Mouse (Mus musculus) MEL (cell line): ENCODE measurements around the gene Fcf1. TPM values are rescaled to one million over a fixed set of nuclear protein-coding genes. Genes with fewer than 3 reads are reported as not detected.

Source experiments
- DNase-seq: peaks from one replicate; pipeline ENCODE4 v3.0.0; 2011; ENCODE audit warnings: low read depth, low spot score
- H3K27ac ChIP-seq: 2 replicates; pipeline ENCODE4 v1.5.1; 2012; ENCODE audit warnings: low read depth, mild to moderate bottlenecking, control low read depth, low read length, moderate library complexity; ENCODE audit not compliant: control insufficient read depth
- H3K27me3 ChIP-seq, 2 experiments: fragments of 150-350 bp in 1 of 2; sonication (generic) in 1 of 2; 2 replicates each; pipeline ENCODE4 v1.6.1; 2012; ENCODE audit warnings: low read length in 2 of 2, mild to moderate bottlenecking in 2 of 2, improper control_type of control experiment in 1 of 2, moderate library complexity in 1 of 2; ENCODE audit not compliant: insufficient read depth in 2 of 2, control insufficient read depth in 1 of 2
- H3K36me3 ChIP-seq, 2 experiments: 2 replicates each; pipeline ENCODE4 v1.6.1; 2012 to 2014; ENCODE audit warnings: low read length in 2 of 2, improper control_type of control experiment in 1 of 2, inconsistent platforms in 1 of 2, mild to moderate bottlenecking in 1 of 2; ENCODE audit not compliant: insufficient read depth in 2 of 2, control insufficient read depth in 1 of 2
- H3K4me1 ChIP-seq, 2 experiments: fragments of 150-350 bp in 1 of 2; sonication (generic) in 1 of 2; 2 replicates each; pipeline ENCODE4 v1.6.1; 2012; ENCODE audit warnings: low read length in 2 of 2, improper control_type of control experiment in 1 of 2, mild to moderate bottlenecking in 1 of 2; ENCODE audit not compliant: insufficient read depth in 2 of 2, control insufficient read depth in 1 of 2
- H3K4me3 ChIP-seq, 2 experiments: fragments of 150-350 bp in 1 of 2; sonication (generic) in 1 of 2; 2 replicates each; pipeline ENCODE4 v1.5.1; 2012; ENCODE audit warnings: low read depth in 2 of 2, low read length in 2 of 2, mild to moderate bottlenecking in 2 of 2, moderate library complexity in 2 of 2, control low read depth in 1 of 2, improper control_type of control experiment in 1 of 2; ENCODE audit not compliant: control insufficient read depth in 1 of 2, insufficient read depth in 1 of 2
- H3K79me2 ChIP-seq: 2 replicates; pipeline ENCODE4 v1.6.1; 2012; ENCODE audit warnings: mild to moderate bottlenecking, low read length, moderate library complexity; ENCODE audit not compliant: control insufficient read depth, poor library complexity, insufficient read depth
- H3K9ac ChIP-seq: 2 replicates; pipeline ENCODE4 v1.6.1; 2012; ENCODE audit warnings: low read depth, mild to moderate bottlenecking, control low read depth, low read length, moderate library complexity; ENCODE audit not compliant: control insufficient read depth, poor library complexity, severe bottlenecking
- H3K9me3 ChIP-seq: fragments of 150-350 bp; sonication (generic); replicated peaks from 2 replicates; pipeline ENCODE4 v1.6.1; 2012; ENCODE audit warnings: mild to moderate bottlenecking, low read length, improper control_type of control experiment, moderate library complexity; ENCODE audit not compliant: insufficient read depth
- CHD1 ChIP-seq: IDR thresholded peaks from 2 replicates; pipeline ENCODE4 v1.6.1; 2012; ENCODE audit warnings: low read depth, mild to moderate bottlenecking, inconsistent platforms, low read length, improper control_type of control experiment
- CHD2 ChIP-seq: IDR thresholded peaks from 2 replicates; pipeline ENCODE4 v1.6.1; 2011; ENCODE audit warnings: low read length, improper control_type of control experiment
- ELF1 ChIP-seq: IDR thresholded peaks from 2 replicates; pipeline ENCODE4 v1.6.1; 2014; ENCODE audit warnings: low read depth, mild to moderate bottlenecking, inconsistent platforms, low read length, improper control_type of control experiment, moderate library complexity
- EP300 ChIP-seq, 2 experiments: IDR thresholded peaks; 2 replicates each; pipeline ENCODE4 v1.6.1; 2011; ENCODE audit warnings: improper control_type of control experiment in 2 of 2, low read length in 2 of 2, low read depth in 1 of 2, mild to moderate bottlenecking in 1 of 2
- ETS1 ChIP-seq: IDR thresholded peaks from 2 replicates; pipeline ENCODE4 v1.6.1; 2012; ENCODE audit warnings: low read depth, mild to moderate bottlenecking, inconsistent platforms, low read length, improper control_type of control experiment, moderate library complexity
- GABPA ChIP-seq: IDR thresholded peaks from 2 replicates; pipeline ENCODE4 v1.6.1; 2012; ENCODE audit warnings: low read depth, mild to moderate bottlenecking, inconsistent platforms, low read length, improper control_type of control experiment, moderate library complexity
- HCFC1 ChIP-seq: IDR thresholded peaks from 2 replicates; pipeline ENCODE4 v1.6.1; 2012; ENCODE audit warnings: low read depth, mild to moderate bottlenecking, inconsistent platforms, low read length, improper control_type of control experiment, moderate library complexity
- JUND ChIP-seq: IDR thresholded peaks from 2 replicates; pipeline ENCODE4 v1.6.1; 2011; ENCODE audit warnings: low read depth, mild to moderate bottlenecking, improper control_type of control experiment, low read length
- KAT2A ChIP-seq: conservative IDR thresholded peaks from 2 replicates; pipeline ENCODE4 v1.6.1; 2012; ENCODE audit warnings: low read depth, low read length, improper control_type of control experiment, inconsistent platforms
- MAX ChIP-seq: IDR thresholded peaks from 2 replicates; pipeline ENCODE4 v1.6.1; 2011; ENCODE audit warnings: low read length, improper control_type of control experiment
- MAZ ChIP-seq: IDR thresholded peaks from 2 replicates; pipeline ENCODE4 v1.6.1; 2012; ENCODE audit warnings: low read depth, mild to moderate bottlenecking, inconsistent platforms, low read length, improper control_type of control experiment
- MXI1 ChIP-seq: IDR thresholded peaks from 2 replicates; pipeline ENCODE4 v1.6.1; 2011; ENCODE audit warnings: mild to moderate bottlenecking, low read depth, low read length, improper control_type of control experiment
- MYB ChIP-seq: IDR thresholded peaks from 2 replicates; pipeline ENCODE4 v1.6.1; 2011; ENCODE audit warnings: mild to moderate bottlenecking, low read depth, low read length, improper control_type of control experiment
- NELFE ChIP-seq: IDR thresholded peaks from 2 replicates; pipeline ENCODE4 v1.6.1; 2011; ENCODE audit warnings: low read depth, low read length, improper control_type of control experiment
- POLR2A ChIP-seq, 2 experiments: IDR thresholded peaks; 2 replicates each; pipeline ENCODE4 v1.6.1; 2011 to 2012; ENCODE audit warnings: low read length in 2 of 2, mild to moderate bottlenecking in 2 of 2, control low read depth in 1 of 2, improper control_type of control experiment in 1 of 2, low read depth in 1 of 2, moderate library complexity in 1 of 2; ENCODE audit not compliant: control insufficient read depth in 1 of 2, insufficient read depth in 1 of 2, poor library complexity in 1 of 2
- POLR2AphosphoS5 ChIP-seq: IDR thresholded peaks from 2 replicates; pipeline ENCODE4 v1.6.1; 2012; ENCODE audit warnings: low read depth, borderline replicate concordance, mild to moderate bottlenecking, inconsistent platforms, low read length, moderate library complexity, mixed read lengths
- RAD21 ChIP-seq: IDR thresholded peaks from 2 replicates; pipeline ENCODE4 v1.6.1; 2011; ENCODE audit warnings: mild to moderate bottlenecking, low read depth, low read length, improper control_type of control experiment
- TBP ChIP-seq: IDR thresholded peaks from 2 replicates; pipeline ENCODE4 v1.8.0; 2011; ENCODE audit warnings: low read depth, low read length, improper control_type of control experiment
- TCF12 ChIP-seq: IDR thresholded peaks from 2 replicates; pipeline ENCODE4 v1.6.1; 2014; ENCODE audit warnings: low read depth, mild to moderate bottlenecking, inconsistent platforms, low read length, improper control_type of control experiment, moderate library complexity
- USF1 ChIP-seq: IDR thresholded peaks from 2 replicates; pipeline ENCODE4 v1.6.1; 2014; ENCODE audit warnings: low read depth, mild to moderate bottlenecking, inconsistent platforms, low read length, improper control_type of control experiment, moderate library complexity
- ZKSCAN1 ChIP-seq: IDR thresholded peaks from 2 replicates; pipeline ENCODE4 v1.6.1; 2012; ENCODE audit warnings: low read depth, mild to moderate bottlenecking, inconsistent platforms, low read length, improper control_type of control experiment, moderate library complexity
- ZMIZ1 ChIP-seq: IDR thresholded peaks from 2 replicates; pipeline ENCODE4 v1.6.1; 2012; ENCODE audit warnings: low read depth, mild to moderate bottlenecking, inconsistent platforms, low read length, improper control_type of control experiment, moderate library complexity
- ZNF384 ChIP-seq: IDR thresholded peaks from 2 replicates; pipeline ENCODE4 v1.6.1; 2012; ENCODE audit warnings: low read depth, mild to moderate bottlenecking, inconsistent platforms, low read length, improper control_type of control experiment
- polyA plus RNA-seq, 2 experiments: library from polyadenylated mRNA; stranded (reverse) in 1 of 2; unstranded in 1 of 2; fragments of >175 nt in 1 of 2; fragments of >200 nt in 1 of 2; gene quantifications; 2 replicates each; pipeline versions ENCODE4 v1.2.1 to v1.2.4; 2012; ENCODE audit warnings: low replicate concordance in 2 of 2, low read depth in 1 of 2; ENCODE audit not compliant: insufficient read length in 2 of 2, insufficient read depth in 1 of 2, missing spikeins in 1 of 2
- total RNA-seq: library from RNA; depleted of rRNA; stranded (reverse); fragments of 300-350 nt; gene quantifications from 2 replicates; pipeline ENCODE4 v1.2.3, GENCODE M21; 2012

Fcf1 gene
- total and polyA plus RNA-seq, 3 experiments = 172 to 250 TPM; not detected in 1

- no peak overlapping the region for H3K4me3 ChIP-seq
- no peaks in the 10 kb centered on the region for H3K79me2 ChIP-seq
- H3K36me3 ChIP-seq = peaks cover 17 to 34% of the 10 kb centered on the region in 2 experiments
- H3K9ac ChIP-seq = no peak overlapping the region
- TF ChIP-seq NELFE = no peak
- TF ChIP-seq POLR2A (IDR thresholded peaks at IDR 0.05; ENCODE audit: control insufficient read depth in 1 of 2, insufficient read depth in 1 of 2, low read depth in 1 of 2, low read length in 2 of 2, poor library complexity in 1 of 2) = no peak
- TF ChIP-seq JUND = no peak
- TF ChIP-seq MAX = no peak
- no peak for TF ChIP-seq TBP
- TF ChIP-seq ELF1 = no peak
- no peak for TF ChIP-seq ETS1
- no peak for TF ChIP-seq EP300 (IDR thresholded peaks at IDR 0.05; ENCODE audit: low read depth in 1 of 2, low read length in 2 of 2)
- no peak for TF ChIP-seq ZKSCAN1
- TF ChIP-seq MXI1 = no peak
- no peak for TF ChIP-seq CHD2
- TF ChIP-seq POLR2AphosphoS5 = no peak
- TF ChIP-seq MAZ = no peak
- TF ChIP-seq KAT2A = no peak
- no peak for DNase-seq
- H3K27me3 ChIP-seq = no peaks in the 10 kb centered on the region
- H3K27ac ChIP-seq = no peak overlapping the region
- H3K9me3 ChIP-seq = no peaks in the 10 kb centered on the region
- H3K4me1 ChIP-seq = peaks cover 17 to 26% of the 10 kb centered on the region in 2 experiments
These were observed 31.6 kb upstream of the Fcf1 start for GRCm38 (mm10) chr12:84939117-84939516.

DNA sequence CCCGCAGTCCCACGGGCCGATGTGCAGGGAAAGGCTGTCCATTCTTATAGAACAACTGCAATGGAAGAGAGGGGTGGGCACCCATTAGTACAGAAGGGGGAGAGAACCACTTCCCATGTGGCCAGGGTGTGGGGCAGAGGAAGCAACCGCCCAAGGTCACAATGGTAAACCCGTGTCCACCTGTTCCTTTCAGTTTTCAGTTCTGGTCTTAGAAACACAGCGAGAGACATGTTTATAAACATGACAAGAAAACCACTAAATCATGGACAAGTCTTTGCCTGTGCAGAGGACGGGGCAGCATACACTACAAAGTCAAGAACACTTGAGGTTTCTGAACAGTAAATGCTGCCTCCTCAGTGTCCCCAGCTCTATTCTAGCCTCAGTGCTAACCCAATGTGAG lies 30.4 kb upstream of the Fcf1 start:
- Histone ChIP-seq H3K9ac (no peak overlapping the region), H3K36me3 (peaks cover 13 to 43% of the 10 kb centered on the region in 2 experiments), H3K4me3 (no peak overlapping the region), H3K27me3 (no peaks in the 10 kb centered on the region), H3K9me3 (no peaks in the 10 kb centered on the region), H3K4me1 (peaks cover 23 to 37% of the 10 kb centered on the region in 2 experiments), H3K79me2 (no peaks in the 10 kb centered on the region), H3K27ac (no peak overlapping the region)
- TF ChIP-seq MYB (no peak), USF1 (no peak), GABPA (no peak), RAD21 (no peak), NELFE (no peak), ZMIZ1 (no peak), ZNF384 (no peak), HCFC1 (no peak), TCF12 (no peak), CHD1 (no peak), MXI1 (no peak), EP300 (IDR thresholded peaks at IDR 0.05; ENCODE audit: low read depth in 1 of 2, low read length in 2 of 2) (no peak)
- no peak for DNase-seq
